Mouse (Mus musculus) gastrocnemius, postnatal 10 days (tissue): ENCODE measurements around the gene March1. TPM values are rescaled to one million over a fixed set of nuclear protein-coding genes. Genes with fewer than 3 reads are reported as not detected.
"Not testable (repeated sequence)": the region's sequence is repeated elsewhere in the genome, so short reads cannot be mapped to it uniquely, and the experiment has no call there.

Experiments
- DNase-seq: peaks from one replicate; pipeline ENCODE4 v3.0.0; 2021; ENCODE audit warnings: mixed read lengths
- total RNA-seq, 2 experiments: library from RNA; stranded (reverse); gene quantifications; 2 replicates each; pipeline ENCODE4 v1.2.3; 2021

March1 gene
- total RNA-seq, 2 experiments from 2014 or later = 0.90 to 1.0 TPM

DNA sequence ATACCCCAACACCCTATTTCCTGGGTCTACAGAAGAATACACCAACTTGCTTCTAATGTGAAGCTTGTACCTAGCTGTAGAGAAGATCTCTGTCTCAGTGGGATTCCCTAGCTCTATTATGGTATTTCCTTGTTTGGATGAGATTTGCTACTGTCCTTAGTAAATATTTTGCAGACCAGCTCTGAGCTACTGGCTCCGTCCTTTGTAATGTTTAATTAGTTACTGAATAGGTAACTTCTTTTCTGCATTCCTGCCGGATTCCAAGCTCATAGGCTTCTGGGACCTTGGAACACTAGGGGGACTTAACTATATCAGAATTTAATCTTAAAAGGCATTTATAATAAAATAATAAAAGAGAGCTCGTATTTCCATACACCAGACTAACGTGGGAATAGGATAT, 799.9 kb downstream of the March1 start:
- DNase-seq = not testable (repeated sequence)

DNA sequence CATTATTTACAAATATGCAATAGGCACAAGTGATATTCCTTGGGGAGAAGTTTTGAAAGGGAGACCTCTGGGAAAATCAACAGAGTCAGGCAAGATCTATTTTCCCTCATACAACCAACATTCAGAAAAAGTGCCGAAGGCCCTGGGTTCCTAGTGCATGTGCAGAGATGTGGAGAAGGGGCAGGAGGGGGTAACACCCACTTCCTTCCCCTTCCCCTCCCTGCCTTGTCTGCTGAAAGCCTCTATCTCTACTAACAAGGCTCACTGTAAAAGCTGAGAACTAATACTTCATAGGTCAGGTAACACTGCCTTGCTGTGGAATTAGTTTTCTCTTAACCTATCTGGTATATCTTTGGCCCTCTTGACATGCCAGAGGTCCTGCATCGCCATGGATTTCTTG, 812.9 kb downstream of the March1 start:
- no peak for DNase-seq

DNA sequence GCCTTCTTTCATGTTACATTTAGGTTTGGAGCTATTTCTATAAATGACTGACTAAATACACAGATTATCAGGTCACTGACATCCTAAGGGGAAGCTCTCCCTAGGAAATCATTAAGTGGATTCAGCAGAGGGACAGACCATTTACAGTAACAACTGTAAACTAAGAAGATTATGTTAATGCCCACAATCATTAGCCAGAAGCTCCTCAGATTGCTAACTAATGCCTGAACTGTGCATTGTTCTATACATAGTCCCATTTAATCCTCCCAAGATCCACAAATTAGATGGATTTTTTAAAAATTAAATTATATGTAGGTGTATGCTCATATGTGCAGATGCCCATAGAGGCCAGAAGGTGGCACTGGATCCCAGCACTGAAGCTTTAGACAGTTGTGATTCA, 815.9 kb downstream of the March1 start:
- no peak for DNase-seq

DNA sequence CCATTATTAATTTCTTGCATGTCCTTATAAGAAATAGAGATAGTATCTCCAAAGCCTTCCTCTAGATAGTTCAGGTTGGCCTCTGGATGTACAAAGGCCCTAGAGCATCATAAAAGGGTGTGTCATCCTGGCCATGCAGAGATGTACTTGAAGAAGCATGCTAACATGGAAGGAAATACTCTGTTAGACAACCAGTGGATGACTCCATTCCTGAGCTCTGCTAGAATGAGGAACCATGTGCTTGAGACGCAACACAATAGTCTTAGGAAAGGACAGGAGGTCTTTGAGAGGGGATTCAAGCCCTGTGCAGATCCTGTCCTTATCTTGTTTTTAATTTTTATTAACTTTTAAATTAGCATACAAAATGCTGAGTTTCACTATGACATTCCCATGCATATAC, 819.1 kb downstream of the March1 start:
- DNase-seq = no peak

DNA sequence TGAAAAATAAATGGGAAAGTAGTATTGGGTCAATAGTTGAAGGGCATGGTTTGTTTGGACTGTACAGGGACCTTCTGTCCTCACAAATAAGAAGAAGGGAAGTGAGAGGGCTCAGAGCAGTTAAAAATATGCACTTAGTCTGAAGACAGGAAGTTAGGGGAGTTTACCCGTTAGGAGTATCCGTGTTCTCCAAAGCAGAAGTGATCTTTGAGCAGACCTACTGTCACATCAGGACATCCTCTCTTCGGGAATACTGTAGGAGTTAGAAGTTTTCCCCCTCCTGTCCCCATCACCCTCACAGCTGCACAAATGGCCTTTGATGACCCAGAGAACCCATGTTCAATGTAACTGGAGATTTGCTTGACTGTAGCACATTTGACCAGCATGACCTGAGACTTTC, 820.2 kb downstream of the March1 start:
- DNase-seq = no peak

DNA sequence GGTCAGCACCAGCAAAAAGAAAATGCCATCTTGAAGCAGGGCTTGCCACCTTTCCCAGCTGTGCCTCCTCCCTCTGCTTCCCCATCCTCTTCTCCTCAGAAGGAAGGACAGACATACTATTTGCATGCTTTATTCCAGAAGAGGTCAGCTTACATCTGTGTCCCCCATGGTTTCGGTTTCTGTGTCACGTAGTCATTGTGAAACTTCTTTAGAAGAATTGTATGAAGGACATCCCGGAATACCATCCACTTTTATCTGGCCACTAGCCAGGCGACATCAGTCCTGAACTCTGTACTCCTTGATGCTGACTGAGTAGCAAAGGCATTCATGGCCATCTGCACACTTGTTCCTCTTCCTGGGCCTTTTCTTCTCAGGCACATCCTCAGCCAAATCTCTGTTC, 820.8 kb downstream of the March1 start:
- no peak for DNase-seq

DNA sequence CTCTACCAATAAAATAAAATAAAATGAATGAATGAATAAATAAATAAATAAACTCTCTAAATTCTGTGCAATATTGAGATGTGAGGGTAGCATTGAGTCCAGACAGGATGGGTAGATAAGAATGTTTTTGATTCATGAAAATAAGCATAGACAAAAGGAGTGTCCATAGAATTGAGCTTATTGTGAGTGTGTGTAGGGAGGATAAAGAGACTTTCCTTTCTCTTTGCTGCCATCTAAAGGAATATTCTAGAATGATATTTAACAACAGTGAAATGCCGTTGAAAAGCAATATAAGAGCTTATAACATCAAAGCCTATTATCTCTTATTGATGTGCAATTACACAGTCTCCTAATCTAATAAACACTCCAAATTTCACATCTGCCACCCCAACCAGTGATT, 823.4 kb downstream of the March1 start:
- DNase-seq = no peak

DNA sequence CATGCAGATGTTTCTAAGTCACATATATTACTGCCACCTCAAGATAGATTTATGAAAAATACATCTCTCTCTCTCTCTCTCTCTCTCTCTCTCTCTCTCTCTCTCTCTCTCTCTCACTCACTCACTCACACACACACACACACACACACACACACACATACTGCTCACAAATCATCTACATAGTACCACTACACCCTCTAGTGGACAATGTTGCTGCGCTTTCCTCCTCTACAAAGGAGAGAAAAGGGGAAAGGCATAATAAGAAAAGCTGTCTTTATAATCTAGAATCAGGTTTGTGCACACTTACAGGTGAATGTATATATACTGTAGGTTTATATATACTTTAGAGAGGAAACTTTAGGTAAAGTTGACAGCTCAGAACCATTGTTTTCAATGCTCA, 825.1 kb downstream of the March1 start:
- DNase-seq = no peak

DNA sequence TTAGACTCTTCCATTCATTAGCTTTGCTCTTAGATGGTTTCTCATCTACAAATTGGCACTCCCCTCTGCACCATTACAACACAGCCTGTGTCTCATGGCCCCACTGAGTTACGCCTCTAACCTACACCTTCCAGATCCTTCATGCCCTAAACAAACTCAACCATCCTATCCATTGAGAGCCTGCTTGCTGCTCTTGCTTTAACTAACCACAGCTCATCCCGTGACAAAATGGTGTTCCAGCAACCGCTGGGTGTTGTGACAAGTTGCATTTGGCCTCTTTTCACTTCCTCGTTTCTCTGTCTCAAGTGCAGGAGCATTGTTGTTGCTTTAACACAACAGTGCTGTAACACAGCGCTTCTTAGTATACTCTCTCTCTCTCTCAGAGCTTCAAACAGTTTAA, 826.4 kb downstream of the March1 start:
- DNase-seq = no peak

DNA sequence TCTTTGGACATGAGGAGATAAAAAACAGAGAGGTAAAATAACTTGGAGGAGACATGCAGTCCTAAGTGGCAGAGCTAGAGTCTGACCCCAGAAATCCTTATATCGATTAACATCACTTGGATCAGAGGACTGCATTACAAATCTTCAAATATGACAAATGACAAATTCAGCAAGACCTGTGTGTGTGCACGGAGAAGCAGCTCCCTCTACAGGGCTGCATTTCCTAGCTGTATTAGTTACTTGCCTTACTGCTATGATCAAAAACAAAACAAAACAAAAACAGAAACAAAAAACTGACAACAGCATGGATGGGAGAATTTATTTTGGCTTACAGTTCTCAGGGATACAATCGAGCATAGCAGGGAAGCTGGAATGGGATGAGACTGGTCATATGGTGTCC, 827.7 kb downstream of the March1 start:
- DNase-seq = no peak

DNA sequence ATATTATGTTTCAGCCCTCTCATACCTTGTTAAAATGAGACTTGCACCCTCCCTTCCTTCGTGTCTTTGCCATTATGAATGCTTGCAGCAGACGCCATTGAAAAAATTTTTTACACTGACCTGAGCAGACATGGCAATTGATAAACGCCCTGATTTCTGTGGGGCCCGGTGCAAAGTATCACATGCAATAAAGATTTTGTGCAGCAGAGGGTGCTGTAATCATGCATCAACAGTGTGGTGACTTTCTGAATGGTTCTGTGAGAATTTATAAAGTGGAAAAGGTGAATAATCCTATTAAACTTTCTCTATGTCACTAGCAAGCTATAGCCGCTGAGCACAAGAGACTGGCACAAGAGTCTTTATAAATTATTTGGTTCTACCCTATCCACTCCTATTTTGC, 833.0 kb downstream of the March1 start:
- peak; percentile 28 for DNase-seq

DNA sequence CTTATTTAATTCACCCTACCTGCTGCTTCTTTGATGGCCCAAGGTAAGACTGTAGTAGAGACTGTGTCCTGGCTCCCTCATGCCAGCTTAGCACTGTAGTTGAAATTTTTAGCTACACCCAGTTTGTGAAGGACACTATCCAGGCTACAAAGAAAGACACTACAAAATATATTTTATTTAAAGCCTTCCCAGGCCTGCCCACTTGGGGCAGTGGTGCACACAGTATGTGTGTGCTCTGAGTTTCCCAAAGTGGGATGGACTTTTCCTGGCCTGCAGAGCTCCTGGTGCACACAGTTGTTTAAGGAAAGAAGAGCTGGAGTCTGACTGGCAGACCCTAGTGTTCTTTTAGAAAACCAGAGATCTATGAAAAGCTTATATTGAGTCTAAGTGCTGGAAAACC, 839.4 kb downstream of the March1 start:
- DNase-seq = no peak

DNA sequence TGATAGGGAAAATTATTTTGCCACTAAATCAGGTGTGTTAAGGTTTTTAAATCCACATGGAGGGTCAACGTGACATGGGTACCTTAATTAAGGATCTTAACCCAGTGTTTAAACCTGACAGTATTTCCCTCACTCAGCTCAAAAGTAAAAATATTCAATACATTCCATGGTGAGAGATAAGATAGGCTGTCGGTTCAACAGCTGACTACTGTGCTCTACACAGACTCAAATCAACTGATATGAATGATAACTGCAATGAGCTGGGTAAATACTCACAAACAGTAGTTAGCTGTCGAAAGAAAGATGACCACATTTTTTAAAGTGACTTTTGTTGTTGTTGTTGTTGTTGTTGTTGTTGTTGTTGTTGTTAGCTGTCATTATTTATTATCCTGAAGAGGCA, 852.1 kb downstream of the March1 start:
- DNase-seq = no peak

DNA sequence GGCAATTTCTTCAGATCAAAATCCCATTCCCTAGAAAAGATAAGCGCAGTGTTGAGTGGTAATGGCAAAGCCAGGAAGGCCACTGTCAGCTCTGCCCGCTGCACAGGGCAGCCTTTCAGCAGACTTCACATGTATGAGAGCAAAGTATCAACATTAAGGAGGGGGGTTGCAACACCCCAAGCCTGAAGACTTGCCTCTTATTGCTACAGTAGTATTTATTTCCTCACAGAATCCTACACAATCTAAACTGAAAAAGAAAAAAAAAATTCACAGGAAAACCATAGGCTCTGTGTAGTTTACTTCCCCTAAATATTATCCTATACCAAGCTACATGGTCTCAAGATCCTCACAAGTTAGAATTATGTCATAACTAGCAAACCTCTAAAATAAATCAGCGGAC, 859.2 kb downstream of the March1 start:
- DNase-seq = no peak

DNA sequence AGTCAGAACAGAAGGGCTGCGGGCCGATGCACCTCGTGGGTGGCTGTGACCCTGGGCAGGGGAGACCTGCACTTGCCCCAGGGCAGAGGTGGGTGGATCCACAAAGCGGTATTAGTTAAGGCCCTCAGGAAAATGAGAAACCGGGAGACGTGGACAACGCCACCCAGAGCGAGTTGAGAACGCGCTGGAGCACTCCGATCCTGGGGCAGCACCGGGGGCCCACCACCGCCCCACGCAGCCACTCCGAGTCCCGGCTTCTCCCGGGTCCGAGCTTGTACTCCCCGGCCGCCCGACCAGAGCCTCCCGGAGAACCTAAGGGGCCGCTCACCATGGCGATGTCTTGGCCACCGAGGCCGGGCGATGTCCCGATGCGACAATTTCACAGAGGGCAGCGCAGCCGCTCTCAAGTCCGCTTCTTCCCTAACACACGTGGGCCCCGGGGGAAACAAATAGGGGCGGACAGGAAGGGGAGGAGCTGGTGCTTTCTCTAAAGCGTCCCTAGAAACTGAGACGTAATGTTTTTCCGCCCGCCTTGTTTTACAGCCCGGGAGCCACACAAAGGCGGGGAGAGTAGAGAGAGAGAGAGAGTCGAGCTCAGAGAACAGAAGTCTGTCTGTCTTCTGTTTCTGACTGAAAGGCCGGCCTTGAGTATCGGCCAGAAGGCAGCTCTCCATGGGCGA, 868.5 kb downstream of the March1 start, which contains the start of gene Tma16:
Gene Tma16, minus strand, starts transcription at position 447 of the 680 bp plus-strand sequence.
- DNase-seq = peak; percentile 77

DNA sequence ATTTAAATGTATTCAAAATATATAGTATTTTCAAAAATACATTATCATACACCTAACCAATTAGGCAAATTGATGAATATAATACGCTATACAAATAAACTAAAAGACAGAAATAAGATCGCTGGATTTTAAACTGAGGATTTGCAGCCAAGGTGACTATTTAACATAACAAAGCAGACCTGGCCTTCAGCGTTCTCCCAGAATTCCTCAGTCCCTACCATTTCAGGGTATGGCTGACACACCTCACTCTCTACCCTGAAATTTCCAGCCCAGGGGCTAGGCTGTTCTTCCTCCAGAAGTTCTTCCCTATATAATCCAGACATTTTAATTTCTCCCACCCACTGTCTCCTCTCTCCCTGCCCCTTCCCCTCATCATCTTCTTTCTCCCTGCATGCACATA, 870.9 kb downstream of the March1 start:
- no peak for DNase-seq

DNA sequence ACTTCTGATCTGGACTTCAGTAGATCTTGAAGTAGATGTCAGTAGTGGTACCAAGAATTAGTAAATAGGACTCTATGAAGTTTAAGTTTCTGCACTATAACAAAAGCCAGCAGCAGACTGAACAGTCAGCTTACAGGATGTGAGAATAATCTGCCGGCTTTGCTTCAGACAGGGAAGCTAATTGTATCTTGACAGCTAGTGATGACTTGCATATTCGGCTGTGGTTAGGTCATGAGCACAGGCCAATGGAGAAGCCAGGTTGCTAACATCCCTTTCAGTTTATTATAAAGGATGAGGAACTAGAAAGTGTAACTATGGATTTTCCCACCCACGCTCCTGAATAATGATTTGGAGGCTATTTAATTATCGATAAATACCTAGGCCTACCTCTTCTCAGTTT, 872.9 kb downstream of the March1 start:
- no peak for DNase-seq

DNA sequence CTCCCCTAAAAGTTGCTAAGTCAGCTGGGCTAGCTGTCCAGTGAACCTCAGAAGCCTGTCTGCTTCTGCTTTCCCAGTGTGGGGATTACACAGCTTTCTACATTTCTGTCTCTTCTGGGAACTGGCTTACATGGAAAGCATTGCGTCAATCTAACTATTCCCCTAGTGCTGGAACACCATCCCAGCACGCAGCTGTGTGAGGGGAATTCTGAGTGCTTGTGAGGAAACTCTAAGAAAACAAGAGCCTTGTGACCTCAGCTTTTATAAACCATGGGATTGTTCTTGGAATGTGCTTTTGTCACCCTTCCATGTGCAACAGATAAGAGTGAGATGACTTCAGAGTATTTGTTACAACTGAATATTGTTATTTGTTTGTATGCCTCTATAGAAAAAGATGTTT, 876.8 kb downstream of the March1 start:
- no peak for DNase-seq

DNA sequence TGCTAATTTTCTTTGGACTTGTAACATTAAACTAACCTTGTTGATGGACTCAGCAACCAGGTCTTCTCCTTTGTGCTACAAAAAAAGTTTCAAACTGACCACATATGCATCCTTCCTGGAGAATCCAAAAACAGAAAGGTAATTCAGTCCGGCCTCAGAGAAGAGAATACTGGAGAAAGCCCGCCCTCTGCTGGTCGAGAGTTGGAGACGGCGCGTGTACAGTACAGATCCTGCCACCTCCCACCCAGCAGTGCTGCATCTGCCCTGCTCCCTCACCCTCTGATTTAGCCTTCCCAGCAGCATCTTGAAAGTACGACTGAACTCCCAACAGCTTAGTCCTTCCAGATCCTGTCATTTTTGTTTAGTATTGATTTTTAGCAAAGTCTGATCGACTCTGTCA, 878.0 kb downstream of the March1 start:
- DNase-seq = peak; percentile 78

DNA sequence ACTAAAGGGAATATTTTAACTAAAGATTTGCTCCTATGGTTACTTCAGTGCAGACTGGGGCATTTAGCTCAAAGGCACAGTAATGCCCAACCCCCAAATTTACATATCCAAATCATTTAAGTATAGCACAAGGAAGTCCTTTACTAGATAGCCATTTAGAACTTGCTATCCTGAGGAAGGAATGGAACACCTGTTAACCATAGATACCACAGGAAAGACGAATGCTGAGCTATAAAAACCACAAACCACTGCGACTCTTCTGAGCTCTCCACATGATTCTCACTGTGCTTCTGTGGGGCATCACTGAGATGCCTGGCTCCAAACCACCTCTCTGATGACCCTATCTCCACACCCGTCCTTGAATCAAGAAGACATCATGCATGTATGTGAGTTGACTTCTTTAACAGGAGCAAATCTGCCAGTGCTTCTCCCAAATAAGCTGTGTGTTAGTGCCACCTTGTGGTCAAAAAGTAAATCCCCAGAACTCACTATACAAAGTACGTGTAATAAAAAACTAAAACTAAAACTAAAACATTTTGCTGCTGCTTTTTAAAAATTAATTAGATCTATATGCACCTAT, 879.4 kb downstream of the March1 start:
- DNase-seq = no peak

DNA sequence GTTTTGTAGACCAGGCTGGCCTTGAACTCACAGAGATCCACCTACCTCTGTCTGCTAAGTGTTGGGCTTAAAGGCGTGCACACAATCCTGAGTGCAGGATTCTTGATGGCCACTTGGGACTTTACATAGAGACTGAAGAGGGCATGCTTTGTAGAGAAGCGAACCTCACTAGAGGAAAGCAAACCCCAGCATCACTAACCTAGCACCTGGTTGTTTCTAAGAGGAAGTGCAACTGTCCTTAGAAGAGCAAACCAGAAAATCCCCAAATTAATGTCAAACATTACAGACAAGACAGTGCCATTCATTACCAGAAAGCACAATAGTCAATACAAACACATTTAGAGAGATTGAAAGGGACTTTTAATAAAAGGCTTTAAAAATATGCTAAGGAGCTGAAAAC, 885.7 kb downstream of the March1 start:
- no peak for DNase-seq

DNA sequence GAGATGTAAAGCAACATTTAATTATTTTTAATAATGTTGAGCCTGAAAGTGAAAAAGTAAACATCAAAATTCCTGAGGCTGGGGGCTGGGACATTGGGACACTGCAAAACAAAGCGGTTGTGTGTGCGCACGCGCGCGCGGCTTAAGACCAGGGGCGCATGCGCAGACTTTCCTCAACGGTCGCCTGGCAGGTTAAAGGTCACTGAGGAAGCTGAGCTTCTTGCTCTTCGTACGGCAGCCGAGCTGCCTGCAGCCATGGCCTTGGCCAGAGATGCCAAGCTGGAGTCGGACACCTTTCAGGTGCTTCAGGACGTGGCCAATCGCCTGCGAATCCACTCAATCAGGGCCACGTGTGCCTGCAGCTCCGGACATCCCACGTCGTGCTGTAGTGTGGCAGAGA, 893.8 kb downstream of the March1 start, which contains the start of gene Tktl2:
Gene Tktl2, plus strand, starts transcription at position 220 of the 400 bp plus-strand sequence.
- DNase-seq = no peak

DNA sequence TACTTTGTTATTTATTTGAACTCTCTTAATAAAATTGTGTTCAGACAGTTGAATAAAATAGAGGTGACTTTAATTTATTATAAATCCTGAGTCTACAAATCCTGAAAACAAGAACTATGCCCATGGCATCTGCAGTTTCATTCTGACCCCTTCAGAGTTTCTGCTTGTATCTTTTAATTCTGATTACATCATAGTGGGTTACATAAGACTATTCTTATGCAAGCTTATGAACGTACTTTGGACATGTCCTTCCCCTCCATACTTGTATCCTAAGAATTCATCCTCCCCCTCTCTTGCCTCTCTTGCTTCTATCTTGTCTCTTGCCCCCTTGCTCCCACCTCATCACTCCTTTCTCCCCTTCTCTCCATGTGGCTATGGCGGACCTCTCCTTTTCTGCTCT, 901.4 kb downstream of the March1 start:
- no peak for DNase-seq

DNA sequence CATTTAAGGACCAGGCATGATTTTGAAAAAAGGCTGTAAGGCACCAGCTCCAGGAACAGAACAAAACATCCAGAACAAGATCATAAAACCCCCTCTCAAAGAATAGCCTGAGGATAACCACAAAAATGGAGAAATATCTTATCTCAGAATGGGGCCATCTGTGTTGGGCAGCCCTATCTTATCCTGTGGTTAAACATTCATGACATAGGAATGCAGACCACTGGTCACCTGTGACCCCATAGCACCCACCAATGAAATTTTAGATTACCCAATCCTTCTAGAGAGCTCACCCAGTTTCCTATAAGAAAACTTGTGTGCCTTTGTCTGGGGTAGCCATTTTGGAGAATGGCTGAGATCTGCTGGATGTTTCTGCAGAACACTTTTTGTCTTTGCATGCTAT, 902.9 kb downstream of the March1 start:
- DNase-seq = no peak
